Mouse (Mus musculus) ovary, postnatal 14 days (tissue): ENCODE data around the gene Mybph.

ENCODE experiments used
- DNase-seq: peaks from one replicate; pipeline ENCODE4 v3.0.0; 2022; ENCODE audit warnings: low spot score

Gene Mybph

GRCm38 (mm10) chr1:134193126-134193525 lies at the start of gene Mybph:
TSS of gene Mybph (plus strand) at chr1:134193448.
- DNase-seq = no peak

DNA sequence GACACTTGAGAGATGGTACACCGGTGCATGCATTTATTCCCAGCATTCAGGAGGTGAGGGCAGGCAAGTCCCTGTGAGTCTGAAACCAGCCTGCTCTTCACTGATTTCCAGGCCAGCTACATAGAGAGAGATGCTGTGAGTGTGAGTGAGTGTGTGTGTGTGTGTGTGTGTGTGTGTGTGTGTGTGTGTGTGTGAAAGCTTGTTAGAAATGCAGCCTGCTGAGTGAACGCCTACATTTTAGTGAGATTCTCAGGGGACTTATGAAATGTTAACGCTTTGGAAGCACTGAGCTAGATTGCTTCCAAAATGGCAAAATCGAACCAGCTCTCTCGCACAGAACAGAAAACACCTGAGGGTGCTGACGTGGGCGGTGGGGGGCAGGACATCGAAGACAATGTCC lies 47.2 kb upstream of the Mybph start:
- DNase-seq = no peak

- DNase-seq = no peak
Measured at GRCm38 (mm10) chr1:134150076-134150475, 43.2 kb upstream of the Mybph start.

DNA sequence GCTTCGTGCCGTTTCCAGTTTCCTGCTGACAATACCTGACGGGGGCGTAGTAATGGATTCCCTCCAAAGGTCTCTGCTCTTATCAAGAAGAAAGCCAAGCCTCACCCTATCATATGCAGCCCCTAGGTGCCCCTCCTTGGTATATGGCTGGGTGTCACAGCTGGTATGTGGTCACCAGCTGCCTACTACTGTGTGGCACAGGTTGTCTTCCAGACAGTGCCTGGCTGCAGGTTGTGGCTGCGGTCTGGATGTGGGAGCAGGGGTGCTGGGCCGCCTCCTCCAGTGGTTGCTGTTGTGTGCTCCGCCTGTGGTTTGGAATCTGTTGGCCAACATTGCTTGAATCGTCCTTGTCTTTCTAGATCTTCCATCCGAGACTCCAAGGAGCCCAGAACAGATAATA lies 42.5 kb upstream of the Mybph start:
- DNase-seq = no peak

- DNase-seq = peak; percentile 81
Measured at GRCm38 (mm10) chr1:134151655-134152412, 41.4 kb upstream of the Mybph start.

DNA sequence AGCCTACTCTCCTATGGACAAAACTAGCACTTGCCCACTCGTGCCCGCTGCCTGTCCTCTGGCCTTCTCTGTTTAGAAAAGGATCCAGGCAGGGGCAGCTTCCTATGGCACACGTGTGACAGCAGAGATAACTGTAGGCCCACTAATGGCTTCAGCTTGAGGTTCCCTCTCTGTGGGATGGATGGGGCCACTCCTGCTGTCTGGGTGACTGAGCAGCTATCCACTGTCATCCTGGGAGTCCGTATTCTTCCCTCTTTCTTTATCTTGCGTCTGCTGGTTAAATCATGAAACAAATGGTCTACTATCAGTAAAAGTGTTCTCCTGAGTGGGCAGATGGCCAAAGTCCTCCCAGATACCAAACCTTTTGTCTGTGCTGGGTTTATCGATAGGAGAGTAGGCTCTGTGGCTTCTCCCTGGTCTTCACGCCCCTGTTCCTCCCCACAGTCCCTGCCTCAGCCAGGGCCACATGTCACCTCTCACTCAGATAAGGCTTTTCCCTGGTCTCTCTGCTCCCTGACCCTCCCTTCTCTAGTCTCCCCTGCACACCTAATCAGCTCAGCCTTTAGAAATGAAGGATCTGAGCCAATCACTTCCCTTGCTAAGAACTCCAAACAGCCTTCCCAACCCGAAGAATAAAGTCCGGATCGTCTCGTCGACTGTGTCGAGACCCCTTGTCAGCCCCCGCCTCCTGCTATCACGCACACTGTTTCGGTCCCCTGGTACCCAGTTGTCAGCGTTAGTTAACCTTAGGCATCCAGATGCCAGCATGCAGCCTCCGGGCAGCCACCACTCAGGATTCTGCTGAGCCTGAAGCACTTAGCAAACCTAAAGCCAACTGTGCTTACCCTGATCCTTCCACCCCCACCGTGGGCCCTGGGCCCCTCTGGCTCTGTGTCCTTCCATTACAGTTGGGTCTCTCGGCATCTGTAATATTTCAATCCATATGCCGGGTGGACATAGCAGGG lies 40.3 kb upstream of the Mybph start:
- no peak for DNase-seq

DNA sequence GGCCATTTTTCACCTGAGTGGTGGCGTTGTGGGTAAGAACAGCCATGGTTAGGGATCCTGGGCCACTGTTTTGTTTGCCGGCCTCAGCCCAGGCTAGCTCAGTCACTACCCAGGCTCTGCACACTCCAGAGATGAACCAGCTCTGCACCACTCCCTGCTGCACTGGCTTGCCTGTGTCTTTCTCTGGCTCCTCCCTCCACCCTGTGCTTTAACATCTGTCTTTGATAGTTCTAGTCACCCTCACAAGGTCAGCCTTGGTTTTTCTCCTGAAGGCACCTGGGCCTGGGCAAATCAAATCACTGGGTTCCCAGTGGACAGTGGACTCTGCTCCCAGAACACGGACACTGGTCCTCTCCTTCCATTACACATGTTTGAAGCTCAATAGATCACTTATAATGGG lies 39.1 kb upstream of the Mybph start:
- DNase-seq = no peak

- no peak for DNase-seq
Measured at GRCm38 (mm10) chr1:134154655-134155054, 38.6 kb upstream of the Mybph start.

DNA sequence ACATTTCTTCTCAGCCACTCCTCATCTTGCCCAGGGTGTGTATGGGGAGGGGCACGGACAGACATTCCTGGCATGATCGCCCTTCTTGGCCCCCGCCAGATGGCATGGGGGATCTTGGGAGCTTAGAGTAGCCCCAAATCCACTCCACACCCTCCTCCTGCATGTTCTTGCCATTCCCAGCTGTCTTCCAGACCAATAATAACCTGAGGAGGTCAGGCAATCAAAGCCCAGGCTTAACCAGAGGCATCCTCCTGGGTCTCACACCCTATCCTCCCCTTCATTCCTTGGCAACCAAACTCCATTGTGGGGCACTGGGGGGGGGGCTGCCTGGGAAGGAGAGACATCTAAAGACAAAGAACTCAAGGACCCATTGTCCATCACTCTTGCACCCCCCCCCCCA lies 32.8 kb upstream of the Mybph start:
- DNase-seq = no peak

- DNase-seq = no peak
Measured at GRCm38 (mm10) chr1:134161399-134161798, 31.8 kb upstream of the Mybph start.

- DNase-seq = no peak
Measured at GRCm38 (mm10) chr1:134162510-134163225, 30.6 kb upstream of the Mybph start.

GRCm38 (mm10) chr1:134163476-134163875 lies 29.8 kb upstream of the Mybph start:
- no peak for DNase-seq

DNA sequence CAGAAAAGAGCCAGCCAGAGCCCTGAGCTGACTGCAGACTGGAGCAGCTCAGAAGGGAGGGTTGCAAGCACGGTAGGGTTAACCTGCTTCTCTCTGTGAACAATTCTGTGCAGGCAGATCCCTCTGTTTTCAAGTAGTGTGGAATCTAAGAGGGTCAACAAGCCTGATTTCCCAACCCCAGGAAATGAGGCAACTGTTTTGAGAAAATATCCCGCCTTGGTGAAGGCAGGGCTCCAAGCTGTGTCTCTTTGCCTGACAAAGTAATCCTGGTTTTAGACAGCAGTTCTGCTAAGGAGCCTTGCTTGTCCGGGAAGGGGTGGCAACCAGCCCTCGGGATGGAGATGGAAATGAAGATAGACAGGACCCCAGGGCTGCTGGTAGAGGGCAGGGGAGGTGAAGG lies 28.8 kb upstream of the Mybph start:
- no peak for DNase-seq

- no peak for DNase-seq
Measured at GRCm38 (mm10) chr1:134166547-134166946, 26.7 kb upstream of the Mybph start.

GRCm38 (mm10) chr1:134167416-134168305 lies 25.6 kb upstream of the Mybph start:
- no peak for DNase-seq

- DNase-seq = no peak
Measured at GRCm38 (mm10) chr1:134168567-134168966, 24.7 kb upstream of the Mybph start.

DNA sequence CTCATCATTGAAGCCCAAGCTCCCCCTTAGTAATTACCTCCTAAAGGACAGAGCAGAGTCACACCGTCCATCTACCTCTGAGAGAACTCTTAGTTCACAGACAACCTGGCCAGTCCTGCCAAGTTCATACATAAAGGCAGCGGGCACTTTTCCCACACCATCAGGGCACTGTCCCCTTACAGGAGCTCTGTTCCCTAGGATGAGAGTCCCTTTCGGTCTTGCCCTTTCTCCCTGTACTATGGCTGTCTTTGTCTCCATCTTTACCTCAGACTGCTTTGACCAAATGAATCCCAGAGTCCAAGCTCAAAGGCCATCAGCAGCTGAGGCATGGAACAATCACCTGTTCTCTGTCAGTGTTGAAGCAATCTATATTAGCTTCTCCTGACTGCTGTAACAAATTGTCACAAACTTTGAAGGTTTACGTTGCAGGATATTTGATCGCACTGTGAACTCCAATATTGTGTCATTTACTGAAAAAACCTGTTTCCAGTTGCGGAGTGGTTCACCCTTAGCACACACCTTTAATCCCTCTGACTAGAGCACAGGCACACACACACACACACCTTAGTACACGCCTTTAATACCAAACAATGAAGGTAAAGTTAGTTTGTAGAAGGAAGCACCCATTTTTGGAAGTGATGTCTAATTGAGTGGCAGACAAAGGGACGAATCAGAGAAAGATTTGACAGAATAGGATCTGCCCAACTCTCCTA lies 24.1 kb upstream of the Mybph start:
- no peak for DNase-seq

DNA sequence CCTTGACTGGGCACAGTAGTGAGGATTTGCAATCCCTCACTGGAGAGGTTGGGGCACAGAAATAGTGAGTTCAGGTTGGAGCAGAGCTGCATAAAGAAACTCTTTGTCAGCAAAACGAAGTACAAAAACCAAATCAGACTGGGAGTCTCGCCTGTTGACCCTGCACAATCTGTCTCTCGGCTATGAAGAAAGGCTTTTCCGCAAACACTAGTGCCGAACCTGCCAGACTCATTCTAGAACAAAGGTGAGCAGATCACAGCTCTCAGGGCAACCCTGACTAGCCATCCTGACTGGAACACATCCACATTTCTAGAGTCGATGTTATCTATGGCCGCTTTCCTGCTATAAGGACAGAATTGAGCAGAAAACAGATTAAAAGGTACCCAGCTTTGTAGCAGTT lies 20.2 kb upstream of the Mybph start:
- DNase-seq = no peak

DNA sequence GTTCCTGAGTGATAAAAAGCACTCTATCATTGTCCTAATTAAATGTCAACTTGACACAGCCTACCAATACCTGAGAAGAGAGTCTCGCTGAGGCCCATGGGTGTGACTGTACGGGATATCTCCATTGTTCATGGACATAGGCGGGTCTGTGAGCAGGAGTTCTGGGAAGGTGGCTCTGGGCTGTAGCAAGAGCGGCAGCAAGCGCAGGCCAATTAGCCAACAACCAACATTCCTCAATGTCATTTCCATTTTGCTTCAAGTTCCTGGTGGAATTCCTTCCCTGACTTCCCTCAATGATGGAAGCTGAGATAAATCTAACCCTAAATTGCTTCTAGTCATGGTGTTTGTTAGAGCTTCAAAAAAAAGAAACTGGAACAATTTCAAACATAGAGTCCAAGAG lies 15.3 kb upstream of the Mybph start:
- DNase-seq = no peak

- DNase-seq = no peak
Measured at GRCm38 (mm10) chr1:134182025-134182424, 11.2 kb upstream of the Mybph start, which contains the start of gene Chil1. TSS of gene Chil1 (plus strand) at chr1:134182176.

- no peak for DNase-seq
Measured at GRCm38 (mm10) chr1:134184089-134184488, 9.2 kb upstream of the Mybph start.
